ENCODE assay signal across 9 mouse cellular contexts in the genomic region with DNA sequence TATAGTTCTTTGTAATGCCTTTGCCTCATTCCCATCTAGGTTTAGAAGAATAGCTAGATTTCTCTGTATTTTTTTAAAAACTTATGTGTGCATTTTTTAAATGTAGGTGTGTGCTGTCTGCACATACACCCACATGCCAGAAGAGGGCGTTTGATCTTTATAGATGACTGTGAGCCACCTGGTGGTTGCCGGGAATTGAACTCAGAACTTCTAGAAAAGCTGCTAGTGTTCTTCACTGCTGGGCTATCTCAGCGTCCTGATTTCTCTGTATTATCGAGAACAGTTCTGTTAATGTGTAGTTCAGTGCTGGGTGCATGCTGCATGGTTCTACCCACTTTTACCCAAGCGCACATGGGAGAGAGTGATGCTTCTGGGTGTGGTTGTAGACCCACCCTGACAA. TPM values are rescaled to one million over a fixed set of nuclear protein-coding genes. Genes with fewer than 3 reads are reported as not detected.
DNase-seq lines count a peak whose midpoint lies in the region; ATAC-seq lines count a peak whose summit lies in the region.
"Had no signal": no experiment of that assay in that cellular context is flagged by ENCODE, and none has a peak within 500 bp of the region (broad histone marks: within the 10 kb centered on the region; RNA-seq: fewer than 3 reads in every experiment).

No protein-coding gene starts in this region.

- H3K9me3 ChIP-seq in embryonic facial prominence, embryonic 13.5 days = no peaks in the 10 kb centered on the region
- no peaks in the 10 kb centered on the region for H3K9me3 ChIP-seq in liver, embryonic 16.5 days (replicated peaks; ENCODE audit: control insufficient read depth, low read length)
- H3K9me3 ChIP-seq: limb, embryonic 15.5 days had no signal

- no peak overlapping the region for H3K27ac ChIP-seq in embryonic facial prominence, embryonic 13.5 days
- H3K27ac ChIP-seq in liver, embryonic 16.5 days (ENCODE audit: low read length) = peak overlapping the region; percentile 10
- H3K27ac ChIP-seq: limb, embryonic 15.5 days had no signal

- peaks cover 29% of the 10 kb centered on the region for H3K4me1 ChIP-seq in embryonic facial prominence, embryonic 13.5 days
- peaks cover 31% of the 10 kb centered on the region for H3K4me1 ChIP-seq in liver, embryonic 16.5 days (ENCODE audit: control insufficient read depth, low read depth, low read length)

- DNase-seq in heart, adult 11 months = peak; percentile 72
- DNase-seq in heart, postnatal 25 days (ENCODE audit: low spot score) = no peak
- peak; percentile 43 for DNase-seq in testis, postnatal 10 days (ENCODE audit: low spot score)
- DNase-seq in testis, postnatal 14 days (ENCODE audit: low spot score) = no peak
- peak; percentile 62 for DNase-seq in thymus, postnatal 0 days (ENCODE audit: low spot score)
- DNase-seq in urinary bladder, postnatal 4 days (ENCODE audit: low spot score in 2 of 2) = no peak

- intact Hi-C loops in heart, postnatal 25 days (cut with DNase I) = loop anchor here (2.0 kb wide), 1 partner anchor 46 kb away; no protein-coding TSS in a partner anchor

- 71% methylated on average over 5 of the region's 5 CpGs for WGBS in embryonic facial prominence, embryonic 13.5 days
- WGBS in liver, embryonic 16.5 days (ENCODE audit: insufficient replicate concordance) = 39% methylated on average over 5 of the region's 5 CpGs

- ATAC-seq in embryonic facial prominence, embryonic 13.5 days (ENCODE audit: insufficient number of reproducible peaks, insufficient read depth, low FRiP score, low TSS enrichment, low read depth) = no peak
- no peak for ATAC-seq in liver, embryonic 16.5 days (ENCODE audit: low read depth)

- H3K9ac ChIP-seq in embryonic facial prominence, embryonic 13.5 days = no peak overlapping the region
- no peak overlapping the region for H3K9ac ChIP-seq in liver, embryonic 16.5 days (ENCODE audit: low read depth, low read length)
- H3K9ac ChIP-seq: limb, embryonic 15.5 days had no signal

- H3K27me3 ChIP-seq in embryonic facial prominence, embryonic 13.5 days = no peaks in the 10 kb centered on the region
- no peaks in the 10 kb centered on the region for H3K27me3 ChIP-seq in liver, embryonic 16.5 days (ENCODE audit: control insufficient read depth, insufficient read depth, low read depth, low read length)
- H3K27me3 ChIP-seq: limb, embryonic 15.5 days had no signal

- peaks cover 9% of the 10 kb centered on the region for H3K36me3 ChIP-seq in embryonic facial prominence, embryonic 13.5 days
- H3K36me3 ChIP-seq in liver, embryonic 16.5 days (ENCODE audit: control insufficient read depth, insufficient read depth) = no peaks in the 10 kb centered on the region; the same call in 1 of the 2 replicates

- no peak overlapping the region for H3K4me2 ChIP-seq in embryonic facial prominence, embryonic 13.5 days
- H3K4me2 ChIP-seq in liver, embryonic 16.5 days (ENCODE audit: low read depth, low read length) = peak overlapping the region; percentile 85

- H3K4me3 ChIP-seq in embryonic facial prominence, embryonic 13.5 days = peak overlapping the region; percentile 96; the same call in 1 of the 2 replicates
- no peak overlapping the region; the same call in 1 of the 2 replicates for H3K4me3 ChIP-seq in liver, embryonic 16.5 days (ENCODE audit: low read depth, low read length)

RNA-seq across cellular contexts. Expression of gene Dnajc5, which starts 2.5 kb away (rescaled TPM):
- total RNA-seq in heart, postnatal 25 days (2021) = 10 to 100 TPM; 65.4 to 67.8 TPM
- polyA plus RNA-seq in embryonic facial prominence, embryonic 13.5 days (2015; fragmentation: Nextera tagmentation; extraction: Ambion mirVana) = 97.2 and 101 TPM in 2 replicates
- polyA plus RNA-seq in liver, embryonic 16.5 days (2015; fragmentation: Nextera tagmentation; extraction: Ambion mirVana) = 26.4 and 27.3 TPM in 2 replicates
- polyA plus RNA-seq in thymus, postnatal 0 days (2015; fragmentation: Nextera tagmentation; extraction: Ambion mirVana) = 76.1 and 86.7 TPM in 2 replicates

RNA-seq across cellular contexts. Expression of gene Tpd52l2, which starts 25.9 kb away (rescaled TPM):
- total RNA-seq in heart, postnatal 25 days (2021) = 10 to 100 TPM; 59.7 to 66.0 TPM
- polyA plus RNA-seq in embryonic facial prominence, embryonic 13.5 days (2015; fragmentation: Nextera tagmentation; extraction: Ambion mirVana) = 156 and 168 TPM in 2 replicates
- 62.7 and 69.3 TPM in 2 replicates for polyA plus RNA-seq in liver, embryonic 16.5 days (2015; fragmentation: Nextera tagmentation; extraction: Ambion mirVana)
- polyA plus RNA-seq in thymus, postnatal 0 days (2015; fragmentation: Nextera tagmentation; extraction: Ambion mirVana) = 118 and 124 TPM in 2 replicates

RNA-seq across cellular contexts. Expression of gene Abhd16b, which starts 29.8 kb away (rescaled TPM):
- total RNA-seq in heart, postnatal 25 days (2021) = not detected
- polyA plus RNA-seq in embryonic facial prominence, embryonic 13.5 days (2015; fragmentation: Nextera tagmentation; extraction: Ambion mirVana) = 0.11 and 0.14 TPM in 2 replicates
- polyA plus RNA-seq in liver, embryonic 16.5 days (2015; fragmentation: Nextera tagmentation; extraction: Ambion mirVana) = 0.09 TPM in 1 of 2 replicates, not detected in the other
- 0.14 TPM in 1 of 2 replicates, not detected in the other for polyA plus RNA-seq in thymus, postnatal 0 days (2015; fragmentation: Nextera tagmentation; extraction: Ambion mirVana)

Comparison
In these comparisons a context has a peak if more than half of its experiments do, and no peak if none do; other contexts are left out.
1. DNase-seq: peak in heart, adult 11 months (single experiment), testis, postnatal 10 days (single experiment) and thymus, postnatal 0 days (single experiment); none in heart, postnatal 25 days (single experiment), testis, postnatal 14 days (single experiment) and urinary bladder, postnatal 4 days (0 of 2).